Mouse (Mus musculus): ENCODE measurements around the gene Tmprss11f. TPM values are rescaled to one million over a fixed set of nuclear protein-coding genes. Genes with fewer than 3 reads are reported as not detected.

The Tmprss11f gene
- total RNA-seq, 2 experiments from 2014 or later = not detected

Other genes with a start within 250 kb of the Tmprss11f start
- gene Tmprss11a, start 163.4 kb downstream of the Tmprss11f start, total RNA-seq (2015) = not detected in 2 replicates
- gene Tmprss11a, start 163.4 kb downstream of the Tmprss11f start, total RNA-seq (2017) = not detected in 2 replicates
- gene Tmprss11g, start 113.8 kb downstream of the Tmprss11f start, total RNA-seq (2015) = not detected in 2 replicates
- not detected in 2 replicates for gene Tmprss11g, start 113.8 kb downstream of the Tmprss11f start, total RNA-seq (2017)
- not detected in 2 replicates for gene Tmprss11b, start 43.9 kb upstream of the Tmprss11f start, total RNA-seq (2015)
- not detected in 2 replicates for gene Tmprss11b, start 43.9 kb upstream of the Tmprss11f start, total RNA-seq (2017)
- gene Tmprss11e, start 113.4 kb upstream of the Tmprss11f start, total RNA-seq (2015) = not detected in 2 replicates
- not detected in 2 replicates for gene Tmprss11e, start 113.4 kb upstream of the Tmprss11f start, total RNA-seq (2017)
- gene Ythdc1, start 171.8 kb upstream of the Tmprss11f start, total RNA-seq (2015) = 84.1 and 88.3 TPM in 2 replicates
- 99.6 and 121 TPM in 2 replicates for gene Ythdc1, start 171.8 kb upstream of the Tmprss11f start, total RNA-seq (2017)

Data from megakaryocyte, adult 5-6 weeks (primary cell).